Mouse (Mus musculus): ENCODE data around the gene Platr17. TPM values are rescaled to one million over a fixed set of nuclear protein-coding genes. Genes with fewer than 3 reads are reported as not detected.

Platr17 gene
- total and polyA plus RNA-seq, 3 experiments, result not detected

- DNase-seq (ENCODE audit: low read depth, low spot score), result no peak
- H3K9ac ChIP-seq (ENCODE audit: control insufficient read depth, low read depth, low read length, poor library complexity, severe bottlenecking), result peak overlapping the region; percentile 63; the same call in 1 of the 2 replicates
- H3K4me3 ChIP-seq (ENCODE audit: control insufficient read depth in 1 of 2, insufficient read depth in 1 of 2, low read depth in 2 of 2, low read length in 2 of 2), result peak overlapping the region; percentile 69 to 82
- TF ChIP-seq TBP (IDR thresholded peaks at IDR 0.05; ENCODE audit: low read depth, low read length), result no peak
- no peak for TF ChIP-seq E2F4 (IDR thresholded peaks at IDR 0.05; ENCODE audit: borderline replicate concordance, low read depth, low read length)
- no peak for TF ChIP-seq MAFK (IDR thresholded peaks at IDR 0.05; ENCODE audit: borderline replicate concordance, low read depth, low read length)
- TF ChIP-seq MAX (IDR thresholded peaks at IDR 0.05; ENCODE audit: low read length), result no peak
- TF ChIP-seq ZNF384 (IDR thresholded peaks at IDR 0.05; ENCODE audit: low read depth, low read length), result no peak
- TF ChIP-seq RCOR1 (IDR thresholded peaks at IDR 0.05; ENCODE audit: low read depth, low read length), result no peak
- TF ChIP-seq GABPA (IDR thresholded peaks at IDR 0.05; ENCODE audit: low read depth, low read length), result no peak
- no peak for TF ChIP-seq ELF1 (IDR thresholded peaks at IDR 0.05; ENCODE audit: low read depth, low read length)
- no peak for TF ChIP-seq EP300 (IDR thresholded peaks at IDR 0.05; ENCODE audit: low read depth in 1 of 2, low read length in 2 of 2)
- TF ChIP-seq ZC3H11A (IDR thresholded peaks at IDR 0.05; ENCODE audit: low read depth, low read length), result no peak
- no peak for TF ChIP-seq BHLHE40 (IDR thresholded peaks at IDR 0.05; ENCODE audit: borderline replicate concordance, low read depth, low read length)
- no peak for TF ChIP-seq CTCF (IDR thresholded peaks at IDR 0.05 in 2 of 3, conservative IDR thresholded peaks at IDR 0.05 in 1 of 3; ENCODE audit: control insufficient read depth in 1 of 3, insufficient read depth in 1 of 3, low read depth in 2 of 3, low read length in 3 of 3, poor library complexity in 1 of 3, severe bottlenecking in 1 of 3)
- no peak for TF ChIP-seq UBTF (IDR thresholded peaks at IDR 0.05; ENCODE audit: borderline replicate concordance, insufficient read depth, low read depth, low read length)
- H3K4me1 ChIP-seq (ENCODE audit: control insufficient read depth in 1 of 2, insufficient read depth in 2 of 2, low read length in 2 of 2), result peaks cover 4 to 21% of the 10 kb centered on the region in 2 experiments; a peak in 3 of 4 replicates
- no peaks in the 10 kb centered on the region for H3K27me3 ChIP-seq (ENCODE audit: control insufficient read depth in 1 of 2, insufficient read depth in 2 of 2, low read length in 2 of 2)
- H3K36me3 ChIP-seq (ENCODE audit: control insufficient read depth in 1 of 2, insufficient read depth in 2 of 2, low read length in 2 of 2), result peaks cover 0 to 12% of the 10 kb centered on the region in 2 experiments
- H3K27ac ChIP-seq (ENCODE audit: control insufficient read depth, low read depth, low read length), result no peak overlapping the region
- H3K9me3 ChIP-seq (replicated peaks; ENCODE audit: insufficient read depth, low read length), result no peaks in the 10 kb centered on the region
- H3K79me2 ChIP-seq (ENCODE audit: control insufficient read depth, insufficient read depth, low read length, poor library complexity), result peaks cover 17% of the 10 kb centered on the region
Observed at GRCm38 (mm10) chr17:33916847-33917655, 12.1 kb downstream of the Platr17 start.

GRCm38 (mm10) chr17:33917656-33918292 is 12.8 kb downstream of the Platr17 start:
- Histone ChIP-seq H3K36me3 (ENCODE audit: control insufficient read depth in 1 of 2, insufficient read depth in 2 of 2, low read length in 2 of 2) (peaks cover 0 to 12% of the 10 kb centered on the region in 2 experiments), H3K79me2 (ENCODE audit: control insufficient read depth, insufficient read depth, low read length, poor library complexity) (peaks cover 13% of the 10 kb centered on the region), H3K4me3 (ENCODE audit: control insufficient read depth in 1 of 2, insufficient read depth in 1 of 2, low read depth in 2 of 2, low read length in 2 of 2) (no peak overlapping the region), H3K27ac (ENCODE audit: control insufficient read depth, low read depth, low read length) (no peak overlapping the region), H3K9ac (ENCODE audit: control insufficient read depth, low read depth, low read length, poor library complexity, severe bottlenecking) (no peak overlapping the region), H3K4me1 (ENCODE audit: control insufficient read depth in 1 of 2, insufficient read depth in 2 of 2, low read length in 2 of 2) (peaks cover 4 to 21% of the 10 kb centered on the region in 2 experiments; a peak in 3 of 4 replicates), H3K27me3 (ENCODE audit: control insufficient read depth in 1 of 2, insufficient read depth in 2 of 2, low read length in 2 of 2) (no peaks in the 10 kb centered on the region), H3K9me3 (replicated peaks; ENCODE audit: insufficient read depth, low read length) (no peaks in the 10 kb centered on the region)
- DNase-seq (ENCODE audit: low read depth, low spot score), result no peak
- TF ChIP-seq EP300 (IDR thresholded peaks at IDR 0.05; ENCODE audit: low read depth in 1 of 2, low read length in 2 of 2), result no peak
